Mouse (Mus musculus): ENCODE measurements around the gene Gm30083.

DNA sequence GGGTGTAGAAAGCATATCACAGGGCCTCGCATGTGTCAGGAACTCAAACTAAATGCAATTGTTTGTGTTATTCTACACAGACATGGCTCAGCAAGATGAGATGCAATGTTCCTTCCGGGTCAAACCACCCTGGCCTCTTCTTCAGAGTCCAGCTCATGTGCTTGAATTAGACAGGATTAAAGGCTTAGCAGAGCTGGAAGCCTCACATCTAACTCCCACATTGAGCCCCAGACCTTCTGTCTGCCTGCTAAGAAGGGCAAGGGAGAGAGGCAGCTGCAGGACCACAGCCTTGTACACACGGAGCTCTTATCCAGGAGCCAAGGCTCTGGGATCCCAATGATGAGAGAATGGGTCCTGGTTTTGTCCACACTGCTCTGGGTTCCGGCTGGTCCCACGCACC, 61.2 kb downstream of the Gm30083 start, which contains the start of gene Rbp3:
- TF ChIP-seq CTCF (IDR thresholded peaks at IDR 0.05; ENCODE audit: extremely low read depth, insufficient read depth, low read length) (no peak), POLR2A (IDR thresholded peaks at IDR 0.05; ENCODE audit: extremely low read depth, insufficient read depth, low read length) (no peak)

Measured in cortical plate, adult 2 months (tissue).